Mouse (Mus musculus): Measurements from ENCODE around the gene Ltb4r1. TPM values are rescaled to one million over a fixed set of nuclear protein-coding genes. Genes with fewer than 3 reads are reported as not detected.

Gene Ltb4r1
- polyA plus RNA-seq, 2 experiments, result 0.78 to 1.1 TPM

GRCm38 (mm10) chr14:55726261-55726660 lies 39.5 kb upstream of the Ltb4r1 start:
- Histone ChIP-seq H3K27ac (replicated peaks; ENCODE audit: low read depth, low read length) (no peak overlapping the region), H3K4me1 (ENCODE audit: control insufficient read depth, insufficient read depth, low read length) (0 out of 2 replicates have a peak, but pooled peaks cover 2% of the 10 kb centered on the region), H3K9me3 (ENCODE audit: control insufficient read depth, low read length) (no peaks in the 10 kb centered on the region), H3K27me3 (ENCODE audit: control insufficient read depth, insufficient read depth, low read length) (no peaks in the 10 kb centered on the region), H3K4me3 (replicated peaks; ENCODE audit: low read length) (no peak overlapping the region), H3K36me3 (ENCODE audit: control insufficient read depth, insufficient read depth, low read length) (no peaks in the 10 kb centered on the region), H3K4me2 (replicated peaks; ENCODE audit: low read depth, low read length, severe bottlenecking) (no peak overlapping the region), H3K9ac (ENCODE audit: low read depth, low read length, severe bottlenecking) (no peak overlapping the region)
- ATAC-seq (ENCODE audit: low FRiP score, low read depth) (no peak), DNase-seq (ENCODE audit: low spot score) (no peak)
- no peak for TF ChIP-seq POLR2A (IDR thresholded peaks at IDR 0.05; ENCODE audit: borderline replicate concordance, extremely low read depth, insufficient read depth, insufficient read length)

GRCm38 (mm10) chr14:55727889-55728685 lies 37.7 kb upstream of the Ltb4r1 start:
- H3K4me3 ChIP-seq (replicated peaks; ENCODE audit: low read length), result no peak overlapping the region
- WGBS, result 72% methylated on average over 8 of the region's 8 CpGs
- H3K9ac ChIP-seq (ENCODE audit: low read depth, low read length, severe bottlenecking), result no peak overlapping the region
- H3K27me3 ChIP-seq (ENCODE audit: control insufficient read depth, insufficient read depth, low read length), result no peaks in the 10 kb centered on the region
- no peak overlapping the region for H3K27ac ChIP-seq (replicated peaks; ENCODE audit: low read depth, low read length)
- TF ChIP-seq POLR2A (IDR thresholded peaks at IDR 0.05; ENCODE audit: borderline replicate concordance, extremely low read depth, insufficient read depth, insufficient read length), result no peak
- H3K4me2 ChIP-seq (replicated peaks; ENCODE audit: low read depth, low read length, severe bottlenecking), result no peak overlapping the region
- ATAC-seq (ENCODE audit: low FRiP score, low read depth) (no peak), DNase-seq (ENCODE audit: low spot score) (no peak)
- no peaks in the 10 kb centered on the region for H3K36me3 ChIP-seq (ENCODE audit: control insufficient read depth, insufficient read depth, low read length)
- no peaks in the 10 kb centered on the region for H3K9me3 ChIP-seq (ENCODE audit: control insufficient read depth, low read length)
- H3K4me1 ChIP-seq (ENCODE audit: control insufficient read depth, insufficient read depth, low read length), result no peaks in the 10 kb centered on the region

GRCm38 (mm10) chr14:55730116-55730515 lies 35.6 kb upstream of the Ltb4r1 start:
- Histone ChIP-seq H3K36me3 (ENCODE audit: control insufficient read depth, insufficient read depth, low read length) (no peaks in the 10 kb centered on the region), H3K4me3 (replicated peaks; ENCODE audit: low read length) (no peak overlapping the region), H3K4me1 (ENCODE audit: control insufficient read depth, insufficient read depth, low read length) (no peaks in the 10 kb centered on the region), H3K9me3 (ENCODE audit: control insufficient read depth, low read length) (no peaks in the 10 kb centered on the region), H3K27ac (replicated peaks; ENCODE audit: low read depth, low read length) (no peak overlapping the region), H3K4me2 (replicated peaks; ENCODE audit: low read depth, low read length, severe bottlenecking) (no peak overlapping the region), H3K9ac (ENCODE audit: low read depth, low read length, severe bottlenecking) (no peak overlapping the region), H3K27me3 (ENCODE audit: control insufficient read depth, insufficient read depth, low read length) (no peaks in the 10 kb centered on the region)
- no peak for TF ChIP-seq POLR2A (IDR thresholded peaks at IDR 0.05; ENCODE audit: borderline replicate concordance, extremely low read depth, insufficient read depth, insufficient read length)
- no peak for ATAC-seq (ENCODE audit: low FRiP score, low read depth)
- DNase-seq (ENCODE audit: low spot score), result no peak
- WGBS, result 79% methylated on average over 7 of the region's 7 CpGs

GRCm38 (mm10) chr14:55730531-55731032 lies 35.2 kb upstream of the Ltb4r1 start:
- WGBS, result 77% methylated on average over 7 of the region's 7 CpGs
- no peak for DNase-seq (ENCODE audit: low spot score)

GRCm38 (mm10) chr14:55733889-55734288 lies 31.9 kb upstream of the Ltb4r1 start:
- TF ChIP-seq POLR2A (IDR thresholded peaks at IDR 0.05; ENCODE audit: borderline replicate concordance, extremely low read depth, insufficient read depth, insufficient read length), result no peak
- no peaks in the 10 kb centered on the region for H3K9me3 ChIP-seq (ENCODE audit: control insufficient read depth, low read length)

More at GRCm38 (mm10) chr14:55730531-55731032, 35.2 kb upstream of the Ltb4r1 start:
- no peaks in the 10 kb centered on the region for H3K36me3 ChIP-seq (ENCODE audit: control insufficient read depth, insufficient read depth, low read length)
- no peak for ATAC-seq (ENCODE audit: low FRiP score, low read depth)
- no peak overlapping the region for H3K9ac ChIP-seq (ENCODE audit: low read depth, low read length, severe bottlenecking)
- no peak for TF ChIP-seq POLR2A (IDR thresholded peaks at IDR 0.05; ENCODE audit: borderline replicate concordance, extremely low read depth, insufficient read depth, insufficient read length)
- H3K9me3 ChIP-seq (ENCODE audit: control insufficient read depth, low read length), result no peaks in the 10 kb centered on the region
- H3K4me3 ChIP-seq (replicated peaks; ENCODE audit: low read length), result no peak overlapping the region
- H3K4me2 ChIP-seq (replicated peaks; ENCODE audit: low read depth, low read length, severe bottlenecking), result no peak overlapping the region
- no peaks in the 10 kb centered on the region for H3K27me3 ChIP-seq (ENCODE audit: control insufficient read depth, insufficient read depth, low read length)
- no peak overlapping the region for H3K27ac ChIP-seq (replicated peaks; ENCODE audit: low read depth, low read length)
- H3K4me1 ChIP-seq (ENCODE audit: control insufficient read depth, insufficient read depth, low read length), result no peaks in the 10 kb centered on the region

More at GRCm38 (mm10) chr14:55733889-55734288, 31.9 kb upstream of the Ltb4r1 start:
- H3K9ac ChIP-seq (ENCODE audit: low read depth, low read length, severe bottlenecking), result no peak overlapping the region
- no peaks in the 10 kb centered on the region for H3K4me1 ChIP-seq (ENCODE audit: control insufficient read depth, insufficient read depth, low read length)
- H3K4me2 ChIP-seq (replicated peaks; ENCODE audit: low read depth, low read length, severe bottlenecking), result no peak overlapping the region
- DNase-seq (ENCODE audit: low spot score), result no peak
- no peak for ATAC-seq (ENCODE audit: low FRiP score, low read depth)
- H3K27ac ChIP-seq (replicated peaks; ENCODE audit: low read depth, low read length), result no peak overlapping the region
- no peak overlapping the region for H3K4me3 ChIP-seq (replicated peaks; ENCODE audit: low read length)
- 76% methylated on average over 10 of the region's 10 CpGs for WGBS
- H3K36me3 ChIP-seq (ENCODE audit: control insufficient read depth, insufficient read depth, low read length), result peaks cover 12% of the 10 kb centered on the region; the same call in 1 of the 2 replicates
- H3K27me3 ChIP-seq (ENCODE audit: control insufficient read depth, insufficient read depth, low read length), result no peaks in the 10 kb centered on the region

Data from limb, embryonic 14.5 days (tissue).